Mouse (Mus musculus) liver, adult 2 months (tissue): ENCODE measurements at regions not wholly inside any gene's neighbourhood (a gene's known extent, or its start where the extent isn't known, plus 50 kb on each side); places are given as distances from the start of the nearest gene placed in this dataset.
"Not testable (repeated sequence)": the region's sequence is repeated elsewhere in the genome, so short reads cannot be mapped to it uniquely, and the experiment has no call there.

Source experiments
- DNase-seq: peaks from one replicate; pipeline ENCODE4 v3.0.0-alpha.2; 2011; ENCODE audit warnings: low read depth, low spot score; ENCODE audit errors: extremely low read depth
- H3K27ac ChIP-seq: fragments of 200-500 bp; replicated peaks from 2 replicates; pipeline ENCODE4 v1.5.1; 2012; ENCODE audit warnings: low read depth, mild to moderate bottlenecking, control low read depth, inconsistent platforms, low read length; ENCODE audit not compliant: insufficient read depth
- H3K27me3 ChIP-seq: fragments of 200-500 bp; 2 replicates; pipeline ENCODE4 v1.6.1; 2012; ENCODE audit warnings: mild to moderate bottlenecking, moderate library complexity, low read length, inconsistent platforms; ENCODE audit not compliant: control insufficient read depth, insufficient read depth
- H3K36me3 ChIP-seq: fragments of 200-500 bp; 2 replicates; pipeline ENCODE4 v1.6.1; 2012; ENCODE audit warnings: low read length, inconsistent platforms; ENCODE audit not compliant: control insufficient read depth, insufficient read depth
- H3K4me1 ChIP-seq: fragments of 200-500 bp; 2 replicates; pipeline ENCODE4 v1.6.1; 2011; ENCODE audit warnings: low read length; ENCODE audit not compliant: control insufficient read depth, insufficient read depth
- H3K4me3 ChIP-seq: fragments of 200-500 bp; 2 replicates; pipeline ENCODE4 v1.5.1; 2011; ENCODE audit warnings: low read depth, mild to moderate bottlenecking, control low read depth, low read length, moderate library complexity; ENCODE audit not compliant: insufficient read depth
- H3K79me2 ChIP-seq: fragments of 200-500 bp; 2 replicates; pipeline ENCODE4 v1.6.1; 2012; ENCODE audit warnings: inconsistent platforms, mild to moderate bottlenecking, low read length, moderate library complexity; ENCODE audit not compliant: control insufficient read depth, insufficient read depth
- H3K9ac ChIP-seq: fragments of 200-500 bp; 2 replicates; pipeline ENCODE4 v1.6.1; 2012; ENCODE audit warnings: low read depth, mild to moderate bottlenecking, control low read depth, inconsistent platforms, low read length
- CTCF ChIP-seq: fragments of 200-500 bp; IDR thresholded peaks from 2 replicates; pipeline ENCODE4 v1.5.1; 2011; ENCODE audit warnings: low read depth, low read length, control low read depth
- POLR2A ChIP-seq: fragments of 200-500 bp; IDR thresholded peaks from 2 replicates; pipeline ENCODE4 v1.6.1; 2011; ENCODE audit warnings: low read length, control low read depth; ENCODE audit not compliant: insufficient read depth; ENCODE audit errors: extremely low read depth
- WGBS: fragments of 180-500 bp; shearing (Covaris S2); methylation state at CpG from one replicate; pipeline ENCODE4 v1.1.7; 2018; 5-methylcytosine and 5-hydroxymethylcytosine counted together

GRCm38 (mm10) chr2:63580489-63581139, 396.5 kb upstream of the Kcnh7 start:
- WGBS = 75% methylated on average over 4 of the region's 4 CpGs
- Histone ChIP-seq H3K27me3 (no peaks in the 10 kb centered on the region), H3K9ac (no peak overlapping the region), H3K36me3 (no peaks in the 10 kb centered on the region), H3K79me2 (no peaks in the 10 kb centered on the region), H3K27ac (no peak overlapping the region), H3K4me1 (no peaks in the 10 kb centered on the region), H3K4me3 (no peak overlapping the region)
- peak; percentile 48 for DNase-seq
- TF ChIP-seq CTCF = no peak
- TF ChIP-seq POLR2A = no peak

DNA sequence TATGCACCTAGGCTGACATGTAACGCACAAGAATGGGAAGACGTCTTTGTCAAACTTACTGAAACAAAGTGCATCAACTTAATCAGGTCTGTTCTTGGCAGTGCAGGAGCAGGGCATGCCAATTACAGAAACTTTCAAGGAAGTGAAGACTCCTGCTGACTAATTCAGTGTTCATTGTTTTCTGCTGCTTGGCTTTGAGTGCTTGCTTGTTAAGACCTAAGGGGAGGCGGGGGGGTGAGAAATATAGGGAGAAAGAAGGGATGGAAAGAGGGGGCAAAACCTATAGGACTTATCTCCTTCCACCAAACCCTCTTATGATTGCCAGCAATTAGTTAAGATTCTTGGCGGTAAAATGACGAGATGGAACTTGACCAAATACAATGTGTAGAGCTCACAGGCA, 391.1 kb upstream of the Kcnh7 start:
- Histone ChIP-seq H3K4me3 (no peak overlapping the region), H3K79me2 (no peaks in the 10 kb centered on the region), H3K9ac (no peak overlapping the region), H3K27ac (no peak overlapping the region), H3K27me3 (no peaks in the 10 kb centered on the region), H3K36me3 (no peaks in the 10 kb centered on the region), H3K4me1 (no peaks in the 10 kb centered on the region)
- no peak for TF ChIP-seq POLR2A
- TF ChIP-seq CTCF = no peak
- no peak for DNase-seq
- 86% methylated on average over 5 of the region's 5 CpGs for WGBS

DNA sequence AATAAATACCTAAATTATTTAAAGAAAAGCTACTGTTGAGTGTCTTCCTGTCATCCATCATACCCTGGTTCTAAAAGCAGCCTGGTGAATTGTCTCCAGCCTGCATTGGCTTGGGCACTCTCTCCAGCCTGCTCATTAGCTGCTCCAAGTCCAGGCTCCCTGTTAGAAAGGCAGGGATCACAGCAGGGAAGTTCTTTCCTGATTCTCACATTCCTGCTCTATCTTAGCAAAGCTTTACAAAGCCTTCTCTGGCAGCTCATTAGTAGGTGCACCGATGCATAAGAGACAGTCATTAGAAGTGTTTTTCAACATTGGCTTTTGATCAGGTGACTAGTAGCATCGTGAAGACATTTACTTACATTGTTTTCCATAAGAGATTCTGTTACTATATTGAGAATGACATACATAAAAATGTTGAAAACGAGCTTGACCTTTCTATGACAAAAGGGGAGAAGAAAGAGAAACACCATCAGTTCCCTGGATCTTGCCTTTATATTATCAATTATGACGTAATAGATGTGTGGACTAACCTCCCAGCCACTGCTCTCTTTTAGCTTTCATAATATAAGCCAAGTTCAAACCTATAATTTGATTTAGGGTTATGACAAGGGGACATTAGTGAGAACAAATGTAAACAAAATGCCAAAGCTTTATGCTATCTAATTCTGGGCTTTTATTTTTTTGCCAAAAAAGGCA, 390.1 kb upstream of the Kcnh7 start:
- TF ChIP-seq CTCF (no peak), POLR2A (no peak)
- WGBS = 44% methylated on average over 4 of the region's 4 CpGs
- Histone ChIP-seq H3K27me3 (no peaks in the 10 kb centered on the region), H3K4me1 (no peaks in the 10 kb centered on the region), H3K79me2 (no peaks in the 10 kb centered on the region), H3K27ac (no peak overlapping the region), H3K36me3 (no peaks in the 10 kb centered on the region), H3K4me3 (no peak overlapping the region), H3K9ac (no peak overlapping the region)
- no peak for DNase-seq

DNA sequence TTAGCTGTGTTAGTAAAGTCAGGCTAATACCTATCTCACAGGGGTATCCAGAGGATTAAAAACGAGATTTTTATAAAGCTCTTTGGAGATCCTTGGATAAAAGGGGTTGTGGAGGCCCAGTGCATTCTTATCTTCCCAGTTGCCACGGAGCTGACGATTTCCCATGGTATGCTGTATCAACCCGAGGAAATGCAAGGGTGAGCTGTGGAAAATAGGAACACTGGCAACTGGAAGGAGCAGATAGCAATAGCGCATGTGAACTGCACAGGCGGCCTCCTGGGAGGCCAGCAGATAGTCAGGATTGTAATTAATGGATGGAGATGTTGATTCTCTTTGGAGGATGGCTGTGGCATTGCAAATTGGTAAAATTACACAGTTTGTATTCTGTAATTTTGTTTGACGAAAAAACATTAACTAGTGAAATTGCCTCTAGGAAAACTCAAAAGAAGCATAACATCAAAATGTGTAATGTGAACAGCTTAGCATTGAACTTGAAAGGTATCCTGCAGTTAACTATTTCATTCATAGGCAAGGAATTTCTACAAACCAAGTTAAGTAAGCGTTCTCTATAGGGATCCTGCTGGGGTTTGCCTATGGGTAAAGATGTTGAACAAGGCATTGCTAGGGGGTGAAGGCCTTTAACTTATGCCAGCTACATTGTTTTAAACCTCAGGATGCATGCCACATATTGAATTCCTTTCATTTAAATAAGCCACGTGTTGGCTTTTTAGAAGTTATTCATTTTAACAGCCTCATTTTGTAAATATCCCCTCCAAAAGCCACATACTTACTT, 389.1 kb upstream of the Kcnh7 start:
- H3K27ac ChIP-seq = no peak overlapping the region
- H3K27me3 ChIP-seq = no peaks in the 10 kb centered on the region
- H3K36me3 ChIP-seq = no peaks in the 10 kb centered on the region
- no peak for DNase-seq
- WGBS = 56% methylated on average over 9 of the region's 9 CpGs
- no peaks in the 10 kb centered on the region for H3K4me1 ChIP-seq
- TF ChIP-seq POLR2A (no peak), CTCF (no peak)
- H3K4me3 ChIP-seq = no peak overlapping the region
- no peak overlapping the region for H3K9ac ChIP-seq
- H3K79me2 ChIP-seq = no peaks in the 10 kb centered on the region

- Histone ChIP-seq H3K27ac (no peak overlapping the region), H3K9ac (no peak overlapping the region), H3K4me1 (no peaks in the 10 kb centered on the region), H3K27me3 (no peaks in the 10 kb centered on the region), H3K4me3 (no peak overlapping the region), H3K36me3 (no peaks in the 10 kb centered on the region), H3K79me2 (no peaks in the 10 kb centered on the region)
- 83% methylated on average over 3 of the region's 3 CpGs for WGBS
- TF ChIP-seq POLR2A (no peak), CTCF (no peak)
- DNase-seq = no peak
Measured at GRCm38 (mm10) chr2:63556858-63557419, 372.9 kb upstream of the Kcnh7 start.

DNA sequence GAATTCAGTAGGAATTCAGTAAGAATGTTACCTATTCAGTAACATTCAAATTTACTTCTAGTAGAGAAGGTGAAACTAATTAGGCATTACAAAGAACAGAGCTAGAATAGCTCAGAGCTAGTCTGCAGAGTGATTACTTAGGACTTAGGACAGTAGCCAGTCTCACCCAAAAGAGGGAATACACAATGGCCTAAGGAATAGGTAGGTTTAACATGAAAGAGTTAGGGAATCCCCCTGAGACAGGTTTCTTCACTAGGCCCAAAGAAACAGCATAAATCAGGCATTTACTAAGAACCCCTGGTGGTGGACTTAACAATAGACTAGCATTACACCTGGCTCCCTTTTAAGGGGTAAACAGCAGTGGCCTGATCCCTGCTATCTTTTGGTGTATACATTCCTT, 357.7 kb upstream of the Kcnh7 start:
- H3K9ac ChIP-seq, H3K4me3 ChIP-seq, H3K79me2 ChIP-seq, H3K27ac ChIP-seq, H3K4me1 ChIP-seq, H3K36me3 ChIP-seq, H3K27me3 ChIP-seq, DNase-seq: not testable (repeated sequence)
